Mouse (Mus musculus): Measurements from ENCODE around the gene Oxnad1. TPM values are rescaled to one million over a fixed set of nuclear protein-coding genes. Genes with fewer than 3 reads are reported as not detected.
"Not testable (repeated sequence)": the region's sequence is repeated elsewhere in the genome, so short reads cannot be mapped to it uniquely, and the experiment has no call there.

Oxnad1 gene
- polyA plus RNA-seq, 1 experiment = 49.0 TPM

DNA sequence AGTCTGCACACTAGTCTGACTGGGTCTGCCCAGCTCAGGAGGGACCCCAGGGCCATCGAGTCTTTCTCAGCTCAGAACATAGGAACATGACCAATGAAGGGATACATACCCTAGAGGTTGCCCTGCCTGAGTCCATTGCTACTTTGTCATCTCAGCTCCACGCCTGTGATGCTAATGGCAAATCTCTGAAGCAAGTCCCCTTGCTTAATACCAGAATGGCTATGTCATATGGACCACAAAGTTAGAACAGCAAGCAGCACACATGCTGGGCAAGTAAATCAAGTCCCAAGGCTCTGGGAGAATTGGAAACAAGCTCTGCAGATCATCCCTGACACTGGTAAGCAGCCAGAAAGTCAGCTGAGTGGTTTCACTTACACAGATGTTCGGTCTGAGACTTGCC is 13.8 kb downstream of the Oxnad1 start:
- peaks cover 12% of the 10 kb centered on the region for H3K36me3 ChIP-seq (ENCODE audit: control insufficient read depth, insufficient read depth, low read length)
- H3K4me1 ChIP-seq (ENCODE audit: control insufficient read depth, insufficient read depth, low read length) = no peaks in the 10 kb centered on the region
- H3K27me3 ChIP-seq (replicated peaks; ENCODE audit: control insufficient read depth, insufficient read depth, low read length) = no peaks in the 10 kb centered on the region
- TF ChIP-seq CTCF (conservative IDR thresholded peaks at IDR 0.05; ENCODE audit: insufficient read depth, insufficient read length, low read depth, low read length) = no peak
- TF ChIP-seq POLR2A (IDR thresholded peaks at IDR 0.05; ENCODE audit: low read depth, low read length) = no peak
- H3K27ac ChIP-seq (ENCODE audit: insufficient read depth, low read depth, low read length) = no peak overlapping the region
- DNase-seq = no peak
- 83% methylated on average over 3 of the region's 3 CpGs for WGBS
- no peak overlapping the region for H3K4me3 ChIP-seq (ENCODE audit: insufficient read depth, low read depth, low read length)

DNA sequence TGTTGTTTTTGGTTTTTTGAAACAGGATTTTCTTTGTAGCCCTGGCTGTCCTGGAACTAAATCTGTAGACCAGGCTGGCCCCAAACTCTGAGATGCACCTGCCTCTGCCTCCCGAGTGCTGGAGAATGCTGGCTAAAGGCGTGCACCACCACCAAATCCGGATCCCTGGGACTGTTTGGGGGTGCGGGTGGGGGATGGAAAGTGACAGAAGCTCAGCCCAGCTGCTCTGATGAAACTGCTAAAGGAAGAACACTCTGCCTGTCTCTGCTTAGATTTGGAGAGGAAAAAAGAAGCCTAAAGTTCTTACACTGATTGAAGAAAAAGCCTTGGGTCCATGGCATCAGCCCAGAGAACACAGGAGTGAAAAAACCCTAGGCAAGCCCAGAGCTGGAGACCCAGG is 18.4 kb downstream of the Oxnad1 start:
- Histone ChIP-seq H3K27ac (ENCODE audit: insufficient read depth, low read depth, low read length) (no peak overlapping the region), H3K36me3 (ENCODE audit: control insufficient read depth, insufficient read depth, low read length) (peaks cover 6% of the 10 kb centered on the region), H3K27me3 (replicated peaks; ENCODE audit: control insufficient read depth, insufficient read depth, low read length) (no peaks in the 10 kb centered on the region), H3K4me3 (ENCODE audit: insufficient read depth, low read depth, low read length) (no peak overlapping the region), H3K4me1 (ENCODE audit: control insufficient read depth, insufficient read depth, low read length) (no peaks in the 10 kb centered on the region)
- no peak for DNase-seq
- no peak for TF ChIP-seq POLR2A (IDR thresholded peaks at IDR 0.05; ENCODE audit: low read depth, low read length)
- whole genome bisulfite sequencing = 86% methylated on average over 4 of the region's 4 CpGs

DNA sequence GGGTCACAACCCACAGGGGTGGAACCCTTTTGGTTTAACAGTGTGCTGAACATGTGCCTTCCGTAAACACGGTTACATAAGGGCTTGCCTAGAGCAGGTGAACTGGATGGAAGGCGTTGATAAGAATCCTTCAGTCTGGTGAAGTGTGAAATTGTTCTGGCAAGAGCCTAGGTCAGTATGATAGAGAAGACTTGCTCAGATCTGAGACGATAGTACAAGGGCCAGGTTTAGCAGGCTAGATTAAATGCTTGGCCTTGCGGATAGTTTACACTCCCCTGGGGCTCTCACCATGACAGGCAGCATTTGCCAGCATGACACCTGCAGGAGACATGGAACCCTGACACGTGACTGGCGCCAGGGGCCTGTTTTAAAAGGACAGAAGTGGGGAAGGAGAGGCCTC is 20.5 kb downstream of the Oxnad1 start:
- no peaks in the 10 kb centered on the region for H3K27me3 ChIP-seq (replicated peaks; ENCODE audit: control insufficient read depth, insufficient read depth, low read length)
- no peak overlapping the region for H3K4me3 ChIP-seq (ENCODE audit: insufficient read depth, low read depth, low read length)
- TF ChIP-seq CTCF (conservative IDR thresholded peaks at IDR 0.05; ENCODE audit: insufficient read depth, insufficient read length, low read depth, low read length) (no peak), POLR2A (IDR thresholded peaks at IDR 0.05; ENCODE audit: low read depth, low read length) (no peak)
- DNase-seq = peak; percentile 43
- peak overlapping the region; percentile 4 for H3K27ac ChIP-seq (ENCODE audit: insufficient read depth, low read depth, low read length)
- no peaks in the 10 kb centered on the region for H3K4me1 ChIP-seq (ENCODE audit: control insufficient read depth, insufficient read depth, low read length)
- WGBS = 45% methylated on average over 7 of the region's 7 CpGs
- peaks cover 2% of the 10 kb centered on the region for H3K36me3 ChIP-seq (ENCODE audit: control insufficient read depth, insufficient read depth, low read length)

DNA sequence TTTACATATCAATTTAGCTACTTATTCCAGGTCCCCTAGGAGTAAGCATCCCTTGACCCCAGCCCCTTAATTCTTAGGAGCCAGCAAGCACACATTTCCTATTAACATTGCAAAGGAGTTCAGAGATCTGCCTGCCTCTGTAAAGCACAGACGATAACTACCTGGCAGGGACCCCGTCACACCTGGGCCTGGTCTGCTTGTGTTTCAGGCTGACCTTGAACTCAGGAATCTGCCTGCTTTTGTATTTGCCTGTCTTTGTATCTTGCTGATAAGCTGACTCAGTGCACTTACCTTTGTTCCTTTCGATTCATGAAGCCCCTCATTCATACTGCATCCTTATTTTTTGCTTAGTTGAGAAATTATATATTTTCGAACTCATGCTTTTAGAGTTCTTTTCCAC is 21.7 kb downstream of the Oxnad1 start:
- Histone ChIP-seq H3K4me3 (ENCODE audit: insufficient read depth, low read depth, low read length) (no peak overlapping the region), H3K4me1 (ENCODE audit: control insufficient read depth, insufficient read depth, low read length) (no peaks in the 10 kb centered on the region), H3K36me3 (ENCODE audit: control insufficient read depth, insufficient read depth, low read length) (peaks cover 2% of the 10 kb centered on the region), H3K27me3 (replicated peaks; ENCODE audit: control insufficient read depth, insufficient read depth, low read length) (no peaks in the 10 kb centered on the region), H3K27ac (ENCODE audit: insufficient read depth, low read depth, low read length) (no peak overlapping the region)
- no peak for DNase-seq
- TF ChIP-seq CTCF (conservative IDR thresholded peaks at IDR 0.05; ENCODE audit: insufficient read depth, insufficient read length, low read depth, low read length) (no peak), POLR2A (IDR thresholded peaks at IDR 0.05; ENCODE audit: low read depth, low read length) (no peak)
- 92% methylated on average over 4 of the region's 4 CpGs for WGBS

DNA sequence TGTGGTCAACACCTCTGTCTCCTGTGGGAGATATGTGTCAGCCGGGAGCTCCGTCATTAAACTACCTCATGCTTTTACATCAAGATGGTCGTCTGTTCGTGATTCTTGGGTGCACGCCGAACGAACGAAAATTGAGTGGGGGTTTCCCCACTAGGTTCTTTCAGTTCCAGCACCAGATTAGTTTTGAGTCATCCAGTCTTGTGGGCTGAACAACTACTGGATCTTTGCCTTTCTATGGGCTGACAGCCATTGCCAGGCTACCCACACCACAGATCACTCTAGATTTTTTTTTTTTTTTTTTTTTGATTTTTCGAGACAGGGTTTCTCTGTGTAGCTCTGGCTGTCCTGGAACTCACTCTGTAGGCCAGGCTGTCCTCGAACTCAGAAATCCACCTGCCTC is 26.9 kb downstream of the Oxnad1 start:
- 93% methylated on average over 10 of the region's 10 CpGs for WGBS
- not testable (repeated sequence) for H3K4me3 ChIP-seq (ENCODE audit: insufficient read depth, low read depth, low read length); H3K27ac ChIP-seq (ENCODE audit: insufficient read depth, low read depth, low read length); H3K36me3 ChIP-seq (ENCODE audit: control insufficient read depth, insufficient read depth, low read length); H3K4me1 ChIP-seq (ENCODE audit: control insufficient read depth, insufficient read depth, low read length); DNase-seq; H3K27me3 ChIP-seq (replicated peaks; ENCODE audit: control insufficient read depth, insufficient read depth, low read length)

DNA sequence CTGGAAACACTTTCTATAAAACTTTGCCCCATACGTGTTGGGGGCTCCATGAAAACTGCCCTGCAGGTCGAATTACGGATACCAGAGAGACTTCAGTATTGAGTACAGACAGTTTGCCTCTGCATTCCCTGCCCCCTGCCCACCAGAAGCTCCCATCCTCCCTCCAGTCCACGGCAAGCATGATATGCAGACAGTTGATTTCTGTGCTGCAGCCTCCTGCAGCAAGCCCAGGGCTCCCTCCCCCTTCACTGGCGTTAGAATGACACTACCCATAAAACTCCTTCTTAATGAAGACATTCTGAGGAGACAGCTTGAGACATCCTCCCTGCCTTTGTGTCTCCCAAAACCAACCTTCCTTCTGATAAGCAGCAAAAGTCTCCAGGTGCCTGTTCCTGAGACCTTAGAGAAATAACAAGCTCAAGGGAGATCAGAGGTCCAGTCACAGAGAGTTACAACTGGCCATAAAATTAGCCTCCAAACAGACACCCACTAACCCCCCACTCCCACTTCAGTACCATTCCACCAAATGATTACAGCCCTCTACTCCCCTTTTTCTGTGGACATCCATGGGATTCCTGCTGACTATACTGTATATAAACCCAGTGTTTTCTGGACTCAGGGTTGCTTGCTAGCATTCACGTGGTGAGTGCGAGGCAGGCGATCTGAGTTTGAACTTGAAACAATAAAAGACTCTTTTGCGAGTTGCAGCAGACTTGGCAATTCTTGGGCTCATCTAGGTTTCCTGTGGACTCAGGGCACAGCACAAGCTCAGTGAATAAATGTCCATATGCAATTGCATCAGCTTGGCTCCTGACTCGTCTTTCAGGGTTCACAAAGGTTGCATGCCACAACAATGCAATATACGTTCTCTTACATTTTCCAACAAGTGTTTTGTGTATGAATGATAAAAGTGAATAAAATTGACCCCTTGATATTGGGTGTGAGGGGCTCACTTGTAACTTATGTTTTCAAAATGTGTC is 36.1 kb downstream of the Oxnad1 start:
- no peak overlapping the region for H3K4me3 ChIP-seq (ENCODE audit: insufficient read depth, low read depth, low read length)
- no peaks in the 10 kb centered on the region for H3K27me3 ChIP-seq (replicated peaks; ENCODE audit: control insufficient read depth, insufficient read depth, low read length)
- H3K36me3 ChIP-seq (ENCODE audit: control insufficient read depth, insufficient read depth, low read length) = no peaks in the 10 kb centered on the region
- no peak overlapping the region for H3K27ac ChIP-seq (ENCODE audit: insufficient read depth, low read depth, low read length)
- no peaks in the 10 kb centered on the region for H3K4me1 ChIP-seq (ENCODE audit: control insufficient read depth, insufficient read depth, low read length)
- TF ChIP-seq POLR2A (IDR thresholded peaks at IDR 0.05; ENCODE audit: low read depth, low read length) (no peak), CTCF (conservative IDR thresholded peaks at IDR 0.05; ENCODE audit: insufficient read depth, insufficient read length, low read depth, low read length) (no peak)
- 48% methylated on average over 11 of the region's 11 CpGs for WGBS
- no peak for DNase-seq

DNA sequence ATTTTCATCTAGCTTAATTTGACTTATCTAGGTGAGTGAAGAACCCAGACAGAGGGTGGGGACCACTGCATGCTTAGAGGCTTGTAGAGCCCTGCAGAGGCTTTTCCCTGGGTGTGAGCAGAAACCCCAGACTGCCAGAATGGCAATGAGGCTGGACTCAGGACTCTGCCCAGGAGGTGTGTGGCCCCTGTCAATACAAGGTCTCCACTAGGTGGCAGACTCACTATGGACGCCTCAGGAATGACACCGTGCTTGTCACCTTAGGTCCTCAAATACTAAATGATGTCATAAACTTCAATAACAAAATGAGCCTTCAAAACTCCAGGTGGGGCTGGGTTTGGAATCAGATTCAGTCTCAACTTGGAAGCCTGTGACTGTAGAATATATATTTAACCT is 36.7 kb downstream of the Oxnad1 start:
- TF ChIP-seq CTCF (conservative IDR thresholded peaks at IDR 0.05; ENCODE audit: insufficient read depth, insufficient read length, low read depth, low read length) (peak; percentile 80), POLR2A (IDR thresholded peaks at IDR 0.05; ENCODE audit: low read depth, low read length) (no peak)
- peak; percentile 67 for DNase-seq
- H3K4me3 ChIP-seq (ENCODE audit: insufficient read depth, low read depth, low read length) = no peak overlapping the region
- no peaks in the 10 kb centered on the region for H3K4me1 ChIP-seq (ENCODE audit: control insufficient read depth, insufficient read depth, low read length)
- WGBS = 28% methylated on average over 2 of the region's 2 CpGs
- no peaks in the 10 kb centered on the region for H3K27me3 ChIP-seq (replicated peaks; ENCODE audit: control insufficient read depth, insufficient read depth, low read length)
- no peaks in the 10 kb centered on the region for H3K36me3 ChIP-seq (ENCODE audit: control insufficient read depth, insufficient read depth, low read length)
- no peak overlapping the region for H3K27ac ChIP-seq (ENCODE audit: insufficient read depth, low read depth, low read length)
